Mouse (Mus musculus): ENCODE measurements around the gene Rpp21.
A peak's percentile ranks its signal among the peaks of the same experiment; 100 is the strongest.

The Rpp21 gene

GRCm38 (mm10) chr17:36257969-36258368 lies at the start of gene Rpp21:
Rpp21 (minus strand) TSS chr17:36258069.
- DNase-seq = no peak

- DNase-seq = no peak
Measured at GRCm38 (mm10) chr17:36286390-36286789, 28.5 kb upstream of the Rpp21 start, which contains the start of gene H2-M10.2. H2-M10.2 (minus strand) TSS chr17:36286490.

GRCm38 (mm10) chr17:36281521-36282245 lies 23.8 kb upstream of the Rpp21 start:
- peak; percentile 15 to 37 for DNase-seq

GRCm38 (mm10) chr17:36274776-36275175 lies 16.9 kb upstream of the Rpp21 start:
- DNase-seq = no peak

- no peak for DNase-seq
Measured at GRCm38 (mm10) chr17:36273796-36274195, 15.9 kb upstream of the Rpp21 start.

GRCm38 (mm10) chr17:36272643-36273366 lies 14.9 kb upstream of the Rpp21 start:
- DNase-seq = no peak

GRCm38 (mm10) chr17:36271586-36272256 lies 13.9 kb upstream of the Rpp21 start, which contains the start of gene Trim39:
Trim39 (minus strand) TSS chr17:36272247.
- DNase-seq = peak; percentile 83 to 84

GRCm38 (mm10) chr17:36270956-36271585 lies 13.2 kb upstream of the Rpp21 start:
- DNase-seq = peak; percentile 85 to 94

- DNase-seq = peak in 1 of 2 experiments; percentile 52
Measured at GRCm38 (mm10) chr17:36265834-36266233, 8.0 kb upstream of the Rpp21 start.

GRCm38 (mm10) chr17:36264273-36264925 lies 6.5 kb upstream of the Rpp21 start:
- DNase-seq = no peak

- no peak for DNase-seq
Measured at GRCm38 (mm10) chr17:36261511-36262166, 3.8 kb upstream of the Rpp21 start.

GRCm38 (mm10) chr17:36257241-36257947 lies 475 bp downstream of the Rpp21 start:
- peak; percentile 87 to 90 for DNase-seq

- peak; percentile 35 for DNase-seq
Measured at GRCm38 (mm10) chr17:36253087-36253600, 4.7 kb downstream of the Rpp21 start.

GRCm38 (mm10) chr17:36252250-36252876 lies 5.5 kb downstream of the Rpp21 start:
- peak; percentile 26 to 58 for DNase-seq

GRCm38 (mm10) chr17:36248886-36249285 lies 9.0 kb downstream of the Rpp21 start:
- DNase-seq = no peak

- no peak for DNase-seq
Measured at GRCm38 (mm10) chr17:36245741-36246140, 12.1 kb downstream of the Rpp21 start.

GRCm38 (mm10) chr17:36244031-36244430 lies 13.8 kb downstream of the Rpp21 start:
- DNase-seq = no peak

- DNase-seq = no peak
Measured at GRCm38 (mm10) chr17:36240637-36241213, 17.1 kb downstream of the Rpp21 start.

- DNase-seq = peak in 1 of 2 experiments; percentile 35
Measured at GRCm38 (mm10) chr17:36237321-36237921, 20.4 kb downstream of the Rpp21 start.
